Mouse (Mus musculus): ENCODE measurements around the gene Il4i1.

Gene Il4i1

DNA sequence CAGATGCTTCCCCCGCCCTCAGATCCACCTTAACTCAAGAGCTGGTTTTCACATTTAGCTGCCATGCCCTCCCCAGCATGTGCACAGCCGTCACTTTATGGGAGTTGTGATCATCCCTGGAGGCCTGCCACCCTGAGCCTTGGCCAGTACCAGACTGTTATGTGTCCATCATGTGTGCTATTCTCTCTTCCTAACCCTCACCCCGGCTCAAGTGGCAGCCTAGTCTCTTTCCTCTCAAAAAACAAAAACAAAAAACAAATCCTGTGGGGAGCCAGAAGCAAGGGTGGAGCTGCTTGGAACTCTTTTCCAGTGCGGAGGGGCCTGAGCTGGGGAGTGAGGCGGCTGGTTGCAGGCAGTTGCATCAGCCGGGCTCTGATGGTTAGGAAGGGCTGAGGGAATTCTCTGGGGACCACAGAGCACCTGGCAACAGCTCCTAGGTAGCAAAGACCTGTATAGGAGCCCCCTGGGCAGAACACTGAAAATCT, 2.6 kb downstream of the Il4i1 start:
- peak; percentile 12 to 25 for DNase-seq (ENCODE audit: low spot score in 2 of 2)

DNA sequence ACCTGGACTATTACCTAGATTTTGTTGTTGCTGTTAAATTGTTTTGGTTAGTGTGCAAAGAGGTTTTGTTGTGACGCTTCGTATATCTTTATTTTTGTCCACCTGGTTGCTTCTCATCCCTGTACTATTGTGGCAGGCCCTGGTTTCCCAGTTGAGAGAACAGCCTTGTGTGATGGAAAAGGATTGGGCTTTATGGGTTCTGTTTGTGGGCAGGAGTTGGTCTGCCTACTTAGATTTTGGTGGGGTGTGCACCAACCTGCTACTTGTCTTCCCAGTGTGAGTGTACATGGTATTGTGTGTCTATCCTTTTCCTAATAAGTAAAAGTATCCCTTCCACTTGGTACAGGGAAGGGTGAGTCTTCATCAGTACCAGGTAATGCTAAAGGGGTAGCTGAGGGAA, 3.2 kb downstream of the Il4i1 start:
- DNase-seq (ENCODE audit: low spot score in 2 of 2): peak; percentile 2

DNA sequence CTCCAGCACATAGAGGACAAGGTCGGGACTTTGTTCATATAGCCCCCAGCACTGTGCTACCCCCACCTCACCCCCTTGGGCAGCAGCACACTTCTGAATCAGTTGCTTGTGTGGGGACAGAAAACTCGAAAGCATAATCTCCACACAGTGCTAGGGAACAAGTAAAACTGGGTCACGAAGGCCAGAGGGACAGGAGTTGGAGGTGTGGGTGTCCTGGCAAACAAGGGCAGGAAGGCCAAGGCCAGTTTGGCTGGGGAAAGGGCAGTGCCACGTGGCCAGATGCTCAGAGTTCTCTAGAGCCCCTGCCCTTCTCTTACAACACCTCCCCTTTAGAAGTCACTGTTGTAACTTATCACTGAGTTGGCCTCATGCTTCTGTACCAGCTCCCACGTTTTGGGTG, 3.7 kb downstream of the Il4i1 start:
- peak; percentile 1 to 5 for DNase-seq (ENCODE audit: low spot score in 2 of 2)

DNA sequence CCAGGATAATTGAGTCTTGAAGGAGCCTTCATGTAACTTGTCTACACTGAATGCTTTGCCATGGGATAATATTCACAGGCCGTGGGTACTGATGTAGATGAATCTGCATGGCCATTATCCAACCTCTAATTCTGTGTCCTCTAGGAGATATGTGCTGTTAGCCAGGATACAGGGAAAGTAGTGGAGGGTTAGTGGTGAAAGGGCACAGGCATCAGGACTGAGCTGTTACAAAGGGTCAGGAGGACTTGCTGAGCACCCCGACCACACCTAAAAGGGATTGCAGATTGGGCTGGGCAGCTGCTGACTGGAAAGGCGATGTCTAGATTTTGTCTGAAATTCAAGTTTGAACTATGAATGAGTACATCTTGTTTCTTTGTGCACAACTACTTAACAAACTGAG, 4.3 kb downstream of the Il4i1 start:
- DNase-seq (ENCODE audit: low spot score in 2 of 2): no peak

DNA sequence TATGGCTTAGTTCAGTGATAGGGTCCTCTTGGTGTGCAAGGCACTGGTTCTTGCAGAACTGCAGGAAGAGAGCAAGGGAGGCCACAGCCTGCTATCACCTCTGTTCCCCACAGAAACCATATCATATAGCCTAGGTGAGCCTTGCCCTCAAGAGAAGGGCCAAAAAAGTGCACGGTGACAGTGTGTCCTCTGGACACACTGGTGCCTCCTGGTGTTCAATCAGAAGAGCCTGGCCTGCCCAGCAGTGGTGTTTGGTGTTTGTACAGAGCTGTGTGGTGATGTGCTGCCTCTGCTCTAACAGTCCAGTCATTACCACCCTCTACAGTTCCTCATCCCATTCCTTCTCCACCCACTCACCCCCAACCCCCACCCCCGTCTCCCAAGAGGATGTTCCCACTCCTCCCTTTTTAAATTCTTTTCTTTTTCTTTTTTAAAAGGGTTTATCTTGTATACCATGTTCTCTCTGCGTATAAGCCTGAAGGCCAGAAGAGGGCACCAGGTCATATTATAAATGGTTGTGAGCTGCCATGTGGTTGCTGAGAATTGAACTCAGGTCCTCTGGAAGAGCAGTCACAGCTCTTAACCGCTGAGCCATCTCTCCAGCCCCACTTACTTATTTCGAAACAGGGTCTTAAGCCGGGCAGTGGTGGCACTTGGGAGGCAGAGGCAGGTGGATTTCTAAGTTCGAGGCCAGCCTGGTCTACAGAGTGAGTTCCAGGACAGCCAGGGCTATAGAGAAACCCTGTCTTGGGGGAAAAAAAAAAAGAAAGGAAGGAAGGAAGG, 5.7 kb downstream of the Il4i1 start:
- DNase-seq (ENCODE audit: low spot score in 2 of 2): peak; percentile 3 to 4

DNA sequence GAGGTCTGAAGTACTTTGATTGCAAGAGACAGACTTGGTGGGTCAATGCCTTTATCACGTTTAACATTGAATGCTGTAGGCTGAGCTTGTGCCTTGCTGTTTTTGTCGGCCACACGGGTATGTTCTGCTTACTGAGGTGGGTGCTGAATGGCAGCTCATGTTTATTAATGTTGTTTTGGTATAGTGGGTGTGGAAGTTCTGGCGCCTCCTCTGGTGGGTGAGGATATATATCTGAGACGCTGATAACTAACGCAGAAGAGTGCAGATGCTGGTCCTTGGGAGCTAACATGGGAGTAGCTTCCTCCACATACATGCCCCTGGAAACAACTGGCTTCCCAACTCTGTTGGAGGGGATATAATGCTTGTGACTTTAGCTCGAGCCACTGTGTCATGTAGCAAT, 7.2 kb downstream of the Il4i1 start:
- peak in 1 of 2 experiments; percentile 2 for DNase-seq (ENCODE audit: low spot score in 2 of 2)

DNA sequence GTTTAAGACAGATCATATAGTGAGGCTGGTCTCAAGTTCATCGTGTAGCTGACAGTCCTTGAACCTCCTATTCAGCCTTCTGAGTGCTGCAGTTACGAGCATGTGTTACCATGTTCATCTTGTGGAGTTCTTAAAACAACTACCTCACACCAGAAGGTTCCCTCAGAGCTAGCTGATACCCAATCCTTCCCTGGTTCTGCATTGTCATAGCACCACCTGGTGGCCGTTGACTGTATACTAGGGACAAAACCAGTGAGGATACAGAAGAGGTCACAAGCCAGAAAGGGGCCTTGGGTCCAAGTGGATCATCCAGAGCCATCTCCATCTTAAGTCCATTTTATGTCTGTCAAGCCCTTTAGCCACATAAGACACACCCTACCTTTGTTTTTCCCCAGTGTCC, 8.7 kb downstream of the Il4i1 start:
- peak in 1 of 2 experiments; percentile 76 for DNase-seq (ENCODE audit: low spot score in 2 of 2)

DNA sequence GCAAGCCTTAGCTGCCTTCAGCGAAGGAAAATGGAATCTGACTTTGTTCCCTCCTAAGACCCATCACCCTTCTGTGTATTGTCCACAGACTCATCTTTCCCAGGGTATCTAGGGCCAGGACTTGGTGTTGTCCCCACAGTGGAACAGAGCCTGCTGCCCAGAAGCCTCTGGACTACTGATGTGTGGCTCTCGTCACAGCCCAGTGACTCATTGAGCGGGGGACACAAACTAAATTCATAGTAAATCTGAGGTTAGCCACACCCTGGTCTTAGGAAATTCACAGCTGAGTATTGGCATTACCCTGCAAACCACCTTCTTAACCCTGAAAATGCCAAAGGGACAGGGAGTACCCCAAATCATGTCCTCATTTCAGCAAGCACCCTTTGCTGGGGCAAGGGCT, 10.6 kb downstream of the Il4i1 start:
- DNase-seq (ENCODE audit: low spot score in 2 of 2): no peak

DNA sequence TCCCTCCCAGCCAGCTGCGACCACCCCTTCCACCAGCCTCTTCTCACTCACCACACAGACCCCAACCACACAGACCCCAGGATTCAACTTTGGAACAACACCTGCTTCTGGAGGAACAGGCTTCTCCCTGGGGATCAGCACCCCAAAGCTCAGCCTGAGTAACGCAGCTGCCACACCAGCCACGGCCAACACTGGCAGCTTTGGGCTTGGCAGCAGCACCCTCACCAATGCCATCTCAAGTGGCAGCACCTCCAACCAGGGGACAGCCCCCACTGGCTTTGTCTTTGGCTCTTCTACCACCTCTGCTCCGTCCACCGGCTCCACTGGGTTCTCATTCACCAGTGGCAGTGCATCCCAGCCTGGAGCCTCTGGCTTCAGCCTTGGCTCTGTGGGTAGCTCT, 12.5 kb downstream of the Il4i1 start:
- DNase-seq (ENCODE audit: low spot score in 2 of 2): no peak

DNA sequence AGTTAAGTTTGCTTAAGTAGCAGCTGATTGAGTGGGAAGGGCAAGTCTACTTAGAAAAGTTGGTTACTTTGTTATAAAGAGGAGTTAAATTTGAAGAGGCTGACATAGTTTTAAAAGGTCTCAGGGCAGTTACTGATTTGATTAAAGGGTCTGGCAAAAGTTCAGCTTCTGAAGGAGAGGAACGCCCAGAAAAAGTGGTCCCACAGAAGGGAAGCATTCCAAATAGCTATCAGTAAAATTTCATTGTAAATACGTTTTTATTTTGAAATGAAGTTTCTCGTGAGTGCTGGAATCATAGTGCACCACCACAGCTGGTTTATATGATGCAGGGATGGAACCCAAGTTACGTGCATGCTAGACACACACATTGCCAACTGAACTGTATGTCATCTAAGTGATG, 16.6 kb downstream of the Il4i1 start:
- DNase-seq (ENCODE audit: low spot score in 2 of 2): no peak

DNA sequence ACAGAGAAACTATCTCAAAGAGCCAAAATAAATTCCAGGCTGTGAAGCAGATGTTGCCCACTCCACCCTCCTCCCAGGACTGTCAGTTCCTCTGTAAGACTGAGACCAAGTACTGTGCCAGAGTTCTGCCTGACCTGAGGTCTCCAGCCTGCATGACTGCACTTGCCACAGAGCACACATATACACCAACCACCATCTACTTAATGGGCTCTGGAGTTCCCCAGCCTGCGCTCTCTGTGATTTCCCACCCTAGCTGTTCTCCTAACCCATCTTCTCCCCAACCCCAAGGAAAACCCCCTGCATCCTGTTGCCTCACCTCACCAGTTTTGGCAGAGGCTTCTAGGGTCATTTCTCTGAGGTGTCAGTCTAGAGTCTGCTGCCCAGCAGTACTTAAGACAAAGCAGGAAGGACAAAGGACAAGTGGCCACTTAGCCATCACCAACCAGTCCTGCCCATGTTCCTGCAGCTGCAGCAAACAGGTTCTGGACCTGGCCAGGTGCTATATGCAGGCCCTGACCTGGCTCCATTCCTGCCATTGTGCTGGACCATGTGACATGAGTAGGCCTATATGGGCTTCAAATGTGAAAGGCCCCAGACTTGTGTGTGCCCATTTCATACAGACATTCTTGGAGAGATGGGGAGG, 19.3 kb downstream of the Il4i1 start:
- no peak for DNase-seq (ENCODE audit: low spot score in 2 of 2)

DNA sequence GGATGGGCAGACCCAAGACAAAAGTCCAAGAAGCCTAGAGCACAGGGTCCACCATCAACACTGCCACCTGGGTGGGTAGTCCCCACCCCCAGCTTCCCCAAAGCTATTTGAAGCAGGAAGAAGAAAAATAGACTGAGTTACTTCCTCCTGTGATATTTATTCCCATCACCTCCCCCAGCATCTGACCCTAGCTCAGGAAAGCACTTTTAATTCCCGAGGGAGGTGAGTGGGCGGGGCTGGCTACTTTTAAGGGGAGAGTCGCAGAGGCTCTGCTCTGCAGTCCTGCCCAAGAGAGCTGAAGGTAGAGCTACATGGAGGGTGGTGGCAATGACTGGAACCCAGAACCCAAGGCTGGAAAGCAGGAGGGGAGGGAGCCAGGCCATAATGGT, 19.8 kb downstream of the Il4i1 start:
- DNase-seq (ENCODE audit: low spot score in 2 of 2): no peak

DNA sequence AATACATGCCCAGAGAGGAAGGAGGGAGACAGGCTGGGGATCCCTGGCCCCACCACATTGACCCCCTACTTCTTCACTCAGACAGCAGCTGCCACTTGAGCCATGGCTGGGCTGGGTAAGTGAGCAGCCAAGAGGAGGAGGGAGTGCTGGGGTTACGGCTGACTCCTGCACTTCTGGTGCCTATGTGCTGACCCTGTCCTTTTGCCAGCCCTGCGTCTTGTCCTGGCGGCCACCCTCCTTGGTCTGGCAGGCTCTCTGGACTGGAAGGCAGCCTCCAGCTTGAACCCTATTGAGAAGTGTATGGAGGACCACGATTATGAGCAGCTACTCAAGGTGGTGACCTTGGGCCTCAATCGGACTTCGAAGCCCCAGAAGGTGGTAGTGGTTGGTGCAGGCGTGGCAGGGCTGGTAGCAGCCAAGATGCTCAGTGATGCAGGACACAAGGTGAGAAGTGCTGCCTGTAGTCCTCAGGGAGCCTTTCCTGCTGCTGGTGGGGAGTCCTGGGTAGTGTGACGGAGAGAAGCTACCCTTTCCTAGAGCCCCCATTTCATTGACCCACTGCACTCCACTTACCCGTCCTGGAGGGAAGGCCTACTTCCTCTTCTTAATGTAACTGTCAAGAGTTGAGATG, 20.4 kb downstream of the Il4i1 start:
- DNase-seq (ENCODE audit: low spot score in 2 of 2): no peak

DNA sequence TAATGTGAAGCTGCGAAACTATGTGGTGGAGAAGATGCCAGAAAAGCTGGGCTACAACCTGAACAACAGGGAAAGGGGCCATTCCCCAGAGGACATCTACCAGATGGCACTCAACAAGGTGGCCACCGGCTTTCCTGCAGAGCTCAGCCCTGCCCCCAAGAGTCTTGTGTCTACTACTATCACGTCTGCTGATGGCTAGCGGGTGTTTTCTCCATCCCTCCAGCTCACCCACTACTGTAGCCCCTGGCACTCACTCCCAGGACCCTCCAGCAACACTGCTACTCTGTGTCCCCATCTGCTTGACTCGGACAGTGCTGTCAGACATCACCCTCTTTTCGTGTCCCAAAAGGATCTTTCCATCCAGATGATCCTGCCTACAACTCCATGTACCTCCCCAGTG, 21.9 kb downstream of the Il4i1 start:
- DNase-seq (ENCODE audit: low spot score in 2 of 2): no peak

DNA sequence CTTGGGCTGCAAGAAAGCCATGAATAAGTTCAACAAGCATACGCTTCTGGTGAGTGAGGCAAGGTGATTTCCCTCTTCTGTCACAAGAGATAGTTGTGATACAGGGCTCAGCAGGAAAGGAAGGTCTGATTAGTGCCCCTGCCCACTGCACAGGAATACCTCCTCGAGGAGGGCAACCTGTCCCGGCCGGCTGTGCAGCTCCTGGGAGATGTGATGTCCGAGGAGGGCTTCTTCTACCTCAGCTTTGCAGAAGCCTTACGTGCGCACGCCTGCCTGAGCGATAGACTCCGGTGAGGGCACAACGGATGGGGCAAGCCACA, 22.9 kb downstream of the Il4i1 start:
- DNase-seq (ENCODE audit: low spot score in 2 of 2): no peak

DNA sequence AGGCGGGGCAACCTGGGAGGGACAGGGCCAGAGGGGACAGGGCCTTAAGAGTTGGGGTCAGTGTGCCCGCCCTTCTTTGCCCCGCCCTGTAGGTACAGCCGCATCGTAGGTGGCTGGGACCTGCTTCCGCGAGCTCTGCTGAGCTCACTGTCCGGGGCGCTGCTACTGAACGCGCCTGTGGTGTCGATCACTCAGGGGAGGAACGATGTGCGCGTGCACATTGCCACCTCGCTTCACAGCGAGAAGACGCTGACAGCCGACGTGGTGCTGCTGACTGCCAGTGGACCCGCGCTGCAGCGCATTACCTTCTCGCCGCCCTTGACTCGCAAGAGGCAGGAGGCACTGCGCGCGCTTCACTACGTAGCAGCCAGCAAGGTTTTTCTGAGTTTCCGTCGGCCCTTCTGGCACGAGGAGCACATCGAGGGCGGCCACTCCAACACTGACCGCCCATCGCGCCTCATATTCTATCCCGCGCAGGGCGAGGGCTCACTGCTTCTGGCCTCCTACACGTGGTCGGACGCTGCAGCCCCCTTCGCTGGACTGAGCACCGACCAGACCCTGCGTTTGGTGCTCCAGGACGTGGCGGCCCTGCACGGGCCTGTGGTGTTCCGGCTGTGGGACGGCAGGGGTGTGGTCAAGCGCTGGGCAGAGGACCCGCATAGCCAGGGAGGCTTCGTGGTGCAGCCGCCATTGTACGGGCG, 23.5 kb downstream of the Il4i1 start:
- DNase-seq (ENCODE audit: low spot score in 2 of 2): no peak

DNA sequence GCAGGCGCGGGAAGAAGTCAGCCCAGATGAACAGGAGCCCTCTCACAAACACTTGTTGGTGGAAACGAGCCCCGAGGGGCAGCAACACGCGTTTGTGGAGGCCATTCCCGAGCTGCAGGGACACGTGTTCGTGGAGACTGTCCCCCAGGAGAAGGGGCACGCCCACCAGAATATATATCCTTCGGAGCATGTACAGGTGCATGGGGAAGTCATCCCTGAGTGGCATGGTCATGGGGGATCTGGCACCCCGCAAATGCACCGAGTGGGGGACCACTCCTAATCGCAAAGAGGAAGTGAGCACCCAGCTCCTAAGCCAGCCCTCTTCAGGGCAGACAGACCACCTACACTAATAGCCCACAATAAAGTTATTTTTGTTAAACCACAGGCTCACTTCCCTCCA, 24.2 kb downstream of the Il4i1 start:
- DNase-seq (ENCODE audit: low spot score in 2 of 2): no peak

DNA sequence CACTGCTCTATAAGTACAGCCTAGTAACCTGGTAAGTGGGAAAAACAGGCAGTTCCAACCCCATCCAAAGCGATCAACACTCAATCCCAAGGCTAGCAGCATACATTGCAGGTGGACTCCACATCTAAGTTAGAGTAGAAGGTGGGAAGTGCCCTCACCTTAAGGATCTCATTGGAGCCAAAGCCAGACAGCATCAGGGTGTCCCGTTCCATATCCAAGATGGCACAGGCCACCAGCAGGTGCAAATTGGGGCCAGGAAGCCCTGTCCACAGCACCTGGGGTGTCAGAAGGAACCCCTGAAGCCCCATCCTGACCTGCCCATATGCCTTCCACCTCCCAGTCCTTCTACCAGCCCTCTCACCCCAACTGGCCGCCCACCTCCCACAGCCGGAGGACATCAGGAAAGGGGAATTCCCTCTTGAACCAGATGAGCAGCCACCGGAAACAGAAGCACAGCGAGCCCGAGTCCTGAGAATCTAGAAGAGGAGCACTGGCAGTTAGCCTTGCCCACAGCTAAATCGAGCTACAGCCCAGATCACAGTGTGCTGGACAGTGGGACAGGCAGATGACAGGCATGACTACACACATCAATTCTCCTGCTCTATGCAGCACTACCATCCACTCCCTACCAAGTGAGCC, 25.8 kb downstream of the Il4i1 start:
- DNase-seq (ENCODE audit: low spot score in 2 of 2): no peak

DNA sequence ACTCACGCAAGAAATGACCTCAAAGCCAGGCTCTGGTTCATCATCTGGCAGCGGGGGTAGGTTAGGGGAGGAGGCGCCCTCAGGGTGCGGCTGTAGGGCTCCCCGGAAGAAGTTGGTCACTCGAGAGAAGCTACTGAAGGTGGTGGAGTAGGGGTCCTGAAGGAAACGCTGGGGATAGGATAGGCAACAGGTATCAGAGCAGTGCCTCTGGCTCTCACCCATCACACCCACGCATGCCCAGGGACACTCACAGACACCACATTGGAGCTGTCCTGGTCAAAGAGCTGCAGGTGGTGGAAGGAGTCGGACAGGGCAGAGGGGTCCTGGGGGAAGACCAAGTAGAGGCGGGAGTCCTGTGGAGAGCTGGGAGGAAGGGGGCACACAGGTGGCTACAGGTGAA, 28.8 kb downstream of the Il4i1 start:
- no peak for DNase-seq (ENCODE audit: low spot score in 2 of 2)

DNA sequence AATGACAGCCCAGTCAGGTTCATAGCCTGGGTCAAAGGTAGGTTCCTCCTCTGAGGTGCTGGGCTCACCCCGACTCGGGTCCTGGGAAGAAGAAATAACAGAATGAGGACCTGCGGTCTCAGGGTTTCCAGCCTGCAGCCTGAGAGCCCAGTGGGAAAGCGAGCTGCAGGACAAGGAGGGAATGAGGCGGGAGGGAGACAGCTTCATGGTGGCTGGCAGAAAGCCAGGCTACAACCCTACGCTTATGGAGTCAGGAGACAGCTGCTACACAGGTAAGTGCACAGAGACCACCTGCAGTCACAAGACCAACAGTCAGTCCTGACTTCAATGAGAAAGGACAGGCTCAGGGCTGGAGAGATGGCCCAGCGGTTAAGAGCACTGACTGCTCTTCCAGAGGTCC, 30.6 kb downstream of the Il4i1 start:
- no peak for DNase-seq (ENCODE audit: low spot score in 2 of 2)

DNA sequence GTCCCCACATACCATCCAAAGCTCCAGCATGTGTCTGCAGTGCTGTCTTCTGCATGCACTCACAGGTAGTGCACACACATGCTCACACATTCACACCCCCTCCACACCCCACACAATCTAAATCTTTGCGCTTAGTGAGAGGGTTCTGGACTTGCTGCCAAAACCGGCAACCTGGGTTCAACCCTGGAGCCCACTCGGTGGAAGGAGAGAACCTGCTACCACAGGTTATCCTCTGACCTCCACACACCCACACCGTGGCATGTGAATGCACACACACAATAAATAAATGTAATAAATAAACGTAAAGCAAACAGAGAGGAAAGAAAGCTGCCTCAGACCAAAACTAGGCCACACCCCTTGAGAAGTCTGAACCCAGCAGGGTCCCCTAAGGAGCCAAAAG, 31.6 kb downstream of the Il4i1 start:
- DNase-seq (ENCODE audit: low spot score in 2 of 2): no peak

Measured in frontal cortex, postnatal 10 days (tissue).